Mouse (Mus musculus): ENCODE measurements around the gene 9530077C05Rik. TPM values are rescaled to one million over a fixed set of nuclear protein-coding genes. Genes with fewer than 3 reads are reported as not detected.
A peak's percentile ranks its signal among the peaks of the same experiment; 100 is the strongest.

The 9530077C05Rik gene
- polyA plus RNA-seq, 1 experiment from 2014 or later = 16.5 TPM

DNA sequence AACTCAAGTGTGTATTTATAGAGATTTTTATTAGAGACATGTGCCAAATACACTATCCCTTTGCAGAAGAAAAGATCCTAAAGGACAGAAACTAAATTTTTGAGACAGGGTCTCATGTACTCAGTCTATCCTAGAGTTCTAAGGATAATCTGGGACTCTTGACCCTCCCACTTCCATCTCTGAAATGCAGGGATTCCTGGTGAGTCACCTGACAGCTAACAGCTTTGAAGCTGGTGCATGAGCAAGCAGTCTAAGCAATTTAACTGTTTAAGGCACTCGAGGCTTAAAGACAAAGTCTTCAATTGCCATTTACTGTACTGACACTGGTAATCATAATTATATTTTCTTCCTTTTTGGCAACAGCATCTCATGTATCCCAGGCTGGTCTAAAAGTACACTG lies 11.2 kb downstream of the 9530077C05Rik start:
- ATAC-seq (ENCODE audit: low FRiP score, low read depth) = no peak
- Histone ChIP-seq H3K4me1 (replicated peaks) (0 out of 2 replicates have a peak, but pooled peaks cover 4% of the 10 kb centered on the region), H3K4me2 (no peak overlapping the region), H3K27ac (replicated peaks) (no peak overlapping the region), H3K9ac (no peak overlapping the region), H3K4me3 (no peak overlapping the region), H3K36me3 (no peaks in the 10 kb centered on the region), H3K9me3 (no peaks in the 10 kb centered on the region), H3K27me3 (no peaks in the 10 kb centered on the region)
- WGBS = 59% methylated on average over 1 of the region's 1 CpGs

DNA sequence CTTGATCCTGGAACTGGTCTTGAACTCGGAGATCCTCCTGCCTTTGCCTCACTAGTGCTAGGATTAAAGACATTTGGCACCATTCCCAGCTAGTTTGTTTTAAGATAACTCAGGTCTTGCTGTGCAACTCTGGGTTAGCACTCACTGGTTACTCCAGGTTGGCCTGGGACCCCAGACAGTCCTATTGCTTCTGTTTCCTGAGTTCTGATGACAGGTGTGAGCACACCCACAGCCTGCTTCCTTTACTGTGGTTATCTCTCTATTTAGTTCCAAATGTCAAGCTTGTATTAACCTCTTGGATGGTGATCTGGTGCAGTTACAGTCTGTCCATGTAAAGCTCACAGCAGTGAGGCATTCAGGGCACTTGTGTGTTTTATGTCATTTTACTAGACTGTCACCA lies 12.2 kb downstream of the 9530077C05Rik start:
- ATAC-seq (ENCODE audit: low FRiP score, low read depth) = no peak

DNA sequence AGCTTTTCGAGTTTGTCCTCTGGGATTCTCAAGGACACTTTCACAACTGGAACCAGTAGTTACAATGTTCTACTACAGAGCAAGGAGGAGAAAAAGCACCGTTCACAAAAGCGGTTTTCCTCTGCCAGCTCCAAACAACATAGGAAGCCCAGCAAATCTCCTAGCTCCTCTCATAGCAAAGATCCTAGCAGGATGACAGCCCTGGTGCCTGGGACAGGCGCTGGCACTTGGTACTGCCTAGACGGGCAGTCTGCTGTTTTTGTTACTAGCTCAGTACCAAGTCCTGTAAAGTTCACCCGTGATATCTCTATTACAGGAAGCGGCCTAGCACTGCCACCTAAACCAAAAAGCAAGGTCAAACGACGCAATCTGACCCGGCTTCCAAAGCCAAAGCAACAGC lies 12.9 kb downstream of the 9530077C05Rik start:
- WGBS = 84% methylated on average over 10 of the region's 10 CpGs
- no peak overlapping the region for H3K4me2 ChIP-seq
- H3K27ac ChIP-seq (replicated peaks) = no peak overlapping the region
- H3K9ac ChIP-seq = no peak overlapping the region
- no peaks in the 10 kb centered on the region for H3K27me3 ChIP-seq
- H3K4me1 ChIP-seq (replicated peaks) = no peaks in the 10 kb centered on the region
- ATAC-seq (ENCODE audit: low FRiP score, low read depth) = no peak
- no peaks in the 10 kb centered on the region for H3K9me3 ChIP-seq
- H3K4me3 ChIP-seq = no peak overlapping the region
- H3K36me3 ChIP-seq = no peaks in the 10 kb centered on the region

More for the DNA sequence above, 12.2 kb downstream of the 9530077C05Rik start:
- no peak overlapping the region for H3K27ac ChIP-seq (replicated peaks)
- no peaks in the 10 kb centered on the region for H3K9me3 ChIP-seq
- no peak overlapping the region for H3K4me3 ChIP-seq
- H3K4me2 ChIP-seq = no peak overlapping the region
- WGBS = 77% methylated on average over 1 of the region's 1 CpGs
- H3K4me1 ChIP-seq (replicated peaks) = no peaks in the 10 kb centered on the region
- no peaks in the 10 kb centered on the region for H3K27me3 ChIP-seq
- H3K36me3 ChIP-seq = no peaks in the 10 kb centered on the region
- no peak overlapping the region for H3K9ac ChIP-seq

DNA sequence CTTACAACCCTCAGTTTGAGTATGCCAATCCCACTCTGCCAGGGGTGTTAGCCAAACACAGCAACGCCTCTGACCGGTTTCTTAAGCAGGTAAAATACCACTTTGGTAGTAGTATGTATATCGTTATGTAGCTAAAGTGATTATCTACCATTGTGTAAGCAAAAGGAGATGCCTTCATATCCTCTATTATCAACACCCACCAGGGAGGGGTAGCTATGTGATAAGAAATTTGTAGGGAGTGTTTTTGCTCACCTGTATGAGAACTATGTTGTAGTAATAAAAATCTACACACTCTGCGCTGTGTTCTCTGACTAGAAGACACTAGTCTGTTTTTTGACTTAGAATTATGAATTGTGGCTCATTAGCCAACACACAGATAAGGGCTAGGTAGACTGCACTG lies 13.4 kb downstream of the 9530077C05Rik start:
- Histone ChIP-seq H3K4me2 (no peak overlapping the region), H3K4me3 (no peak overlapping the region), H3K4me1 (replicated peaks) (peaks cover under 1% of the 10 kb centered on the region; the same call in 1 of the 2 replicates), H3K36me3 (no peaks in the 10 kb centered on the region), H3K27me3 (no peaks in the 10 kb centered on the region), H3K9ac (no peak overlapping the region), H3K9me3 (no peaks in the 10 kb centered on the region), H3K27ac (replicated peaks) (no peak overlapping the region)
- ATAC-seq (ENCODE audit: low FRiP score, low read depth) = no peak
- WGBS = 97% methylated on average over 4 of the region's 4 CpGs

DNA sequence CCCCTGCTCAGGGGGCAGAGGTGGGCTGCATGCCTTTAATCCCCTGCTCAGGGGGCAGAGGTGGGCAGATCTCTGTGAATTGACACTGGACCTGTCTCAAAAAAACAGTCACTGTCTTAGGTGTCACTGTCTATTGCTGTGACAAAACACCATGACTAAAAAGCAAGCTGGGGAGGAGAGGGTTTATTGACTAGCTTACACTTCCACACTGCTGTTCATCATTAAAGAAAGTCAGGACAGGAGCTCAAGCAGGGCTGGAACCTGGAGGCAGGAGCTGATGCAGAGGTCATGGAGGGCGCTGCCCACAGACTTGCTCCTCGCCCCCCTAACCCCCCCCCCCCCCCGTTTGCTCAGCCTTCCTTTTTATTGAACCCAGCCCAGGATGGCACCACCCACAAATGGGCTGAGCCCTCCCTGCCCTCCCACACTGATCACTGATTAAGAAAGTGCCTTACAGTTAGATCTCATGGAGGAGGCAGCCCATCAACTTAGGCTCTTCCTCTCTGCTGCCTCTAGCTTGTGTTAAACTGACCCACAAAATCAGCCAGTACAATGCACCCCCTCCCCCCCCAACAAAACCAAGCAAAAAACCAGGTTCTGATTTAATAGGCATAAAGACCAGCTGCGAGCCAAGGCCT lies 16.8 kb downstream of the 9530077C05Rik start:
- H3K27me3 ChIP-seq = no peaks in the 10 kb centered on the region
- H3K36me3 ChIP-seq = no peaks in the 10 kb centered on the region
- H3K27ac ChIP-seq (replicated peaks) = no peak overlapping the region
- 0 out of 2 replicates have a peak, but pooled peaks have one; percentile 59 for ATAC-seq (ENCODE audit: low FRiP score, low read depth)
- H3K4me3 ChIP-seq = no peak overlapping the region
- H3K9ac ChIP-seq = no peak overlapping the region
- WGBS = 37% methylated on average over 4 of the region's 4 CpGs
- H3K4me2 ChIP-seq = no peak overlapping the region
- H3K4me1 ChIP-seq (replicated peaks) = peaks cover 4% of the 10 kb centered on the region
- H3K9me3 ChIP-seq = no peaks in the 10 kb centered on the region

DNA sequence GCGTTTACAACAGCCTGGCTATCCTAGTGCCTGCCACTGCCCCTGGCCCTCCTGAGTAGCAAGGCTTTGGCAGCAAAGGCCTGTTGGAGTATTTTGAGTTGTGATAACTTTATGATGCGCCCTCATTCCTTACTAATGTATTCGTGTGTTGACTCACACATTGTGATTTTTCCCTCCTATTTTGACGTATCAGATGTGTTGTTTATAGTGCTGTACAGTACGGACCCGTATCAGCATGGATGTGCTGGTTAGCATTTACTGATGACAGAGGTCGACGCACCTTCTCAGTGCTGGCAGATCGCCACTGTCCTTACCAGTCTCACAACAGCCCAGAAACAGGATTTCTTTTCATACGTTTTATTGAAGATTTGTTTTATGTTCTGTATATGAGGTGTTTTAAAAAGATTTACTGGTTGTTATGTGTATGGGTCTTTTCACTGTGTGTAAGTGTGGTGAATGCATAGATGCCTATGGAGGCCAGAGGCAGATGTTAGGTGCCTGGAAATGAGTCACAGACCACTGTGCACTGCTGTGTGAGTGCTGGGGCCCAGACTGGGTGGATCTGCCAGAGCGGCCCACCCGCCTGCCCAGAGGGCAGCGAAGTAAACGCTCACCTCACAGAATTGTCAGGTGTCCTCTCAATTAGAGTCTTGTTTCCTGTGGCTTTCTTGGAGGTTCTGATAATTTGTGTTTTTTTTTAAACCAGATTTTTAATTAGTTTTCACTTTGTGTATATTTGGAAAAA lies 17.5 kb downstream of the 9530077C05Rik start:
- 0 out of 2 replicates have a peak, but pooled peaks have one; percentile 3 for ATAC-seq (ENCODE audit: low FRiP score, low read depth)
- H3K9ac ChIP-seq = no peak overlapping the region
- no peak overlapping the region for H3K4me3 ChIP-seq
- peaks cover 4% of the 10 kb centered on the region for H3K4me1 ChIP-seq (replicated peaks)
- H3K27me3 ChIP-seq = no peaks in the 10 kb centered on the region
- no peak overlapping the region for H3K27ac ChIP-seq (replicated peaks)
- WGBS = 83% methylated on average over 14 of the region's 14 CpGs
- H3K36me3 ChIP-seq = no peaks in the 10 kb centered on the region
- H3K4me2 ChIP-seq = no peak overlapping the region
- no peaks in the 10 kb centered on the region for H3K9me3 ChIP-seq

DNA sequence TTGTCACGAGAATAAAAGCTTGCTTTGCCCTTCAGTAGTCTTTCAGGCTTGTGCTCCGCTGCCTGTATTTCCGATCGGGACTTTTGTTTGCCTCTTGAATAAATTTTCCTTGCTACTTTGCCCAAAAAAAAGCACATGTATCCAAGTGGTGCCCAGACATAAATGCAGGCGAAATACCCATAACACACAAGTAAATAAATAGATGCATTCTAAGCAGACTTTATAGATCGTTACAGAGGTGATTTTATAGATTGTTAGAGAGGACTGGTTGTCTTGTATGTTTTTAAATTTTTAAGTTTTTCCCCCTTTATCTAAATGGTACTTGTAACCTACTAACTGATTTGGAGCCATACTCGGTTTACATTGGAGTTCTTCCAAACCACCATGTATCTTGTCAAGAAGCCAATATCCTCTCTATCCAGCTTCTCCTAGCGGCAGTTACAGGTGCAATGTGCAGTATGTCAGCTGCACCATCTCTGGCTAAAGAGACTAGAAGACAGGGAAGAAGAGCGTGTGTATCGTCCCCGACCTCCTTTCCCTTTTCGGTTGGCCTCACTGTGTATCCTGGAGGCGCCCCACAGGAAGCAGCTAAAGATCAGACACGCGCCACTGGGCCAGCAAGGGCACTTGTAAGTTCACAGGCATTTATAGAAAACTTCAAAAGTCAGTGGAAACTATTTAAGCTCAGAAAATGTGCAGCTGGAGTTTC lies 18.4 kb downstream of the 9530077C05Rik start:
- no peak for ATAC-seq (ENCODE audit: low FRiP score, low read depth)

DNA sequence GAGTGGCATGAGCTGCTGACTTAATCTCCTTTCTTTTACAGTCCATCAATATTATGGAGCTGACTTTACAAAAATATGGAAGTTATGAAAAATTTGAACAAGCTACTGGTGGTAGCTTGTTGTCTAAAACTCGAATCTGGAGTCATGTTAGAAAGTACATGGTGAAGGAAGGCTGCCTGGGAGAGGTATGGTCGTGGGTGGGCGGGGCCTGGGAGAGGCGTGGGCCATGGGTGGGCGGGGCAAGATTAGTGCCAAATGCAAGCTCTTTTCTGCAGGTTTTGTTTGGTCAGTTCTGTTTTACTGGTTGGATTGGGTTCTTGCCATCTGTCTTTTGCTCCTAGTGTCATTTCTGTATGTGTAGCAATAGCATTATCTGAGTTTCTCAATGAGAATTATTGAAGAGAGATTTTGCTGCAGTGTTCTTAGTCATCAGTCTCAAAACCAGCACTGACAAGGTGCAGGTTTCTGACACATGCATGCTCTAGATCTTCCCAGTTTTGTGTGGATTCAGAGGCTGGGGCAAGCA lies 19.1 kb downstream of the 9530077C05Rik start:
- no peak overlapping the region for H3K9ac ChIP-seq
- ATAC-seq (ENCODE audit: low FRiP score, low read depth) = no peak
- no peak overlapping the region for H3K4me2 ChIP-seq
- no peaks in the 10 kb centered on the region for H3K27me3 ChIP-seq
- no peak overlapping the region for H3K4me3 ChIP-seq
- no peaks in the 10 kb centered on the region for H3K9me3 ChIP-seq
- 43% methylated on average over 5 of the region's 5 CpGs for WGBS
- peaks cover 4% of the 10 kb centered on the region for H3K4me1 ChIP-seq (replicated peaks)
- H3K27ac ChIP-seq (replicated peaks) = no peak overlapping the region
- peaks cover 5% of the 10 kb centered on the region; the same call in 1 of the 2 replicates for H3K36me3 ChIP-seq

More for the DNA sequence above, 18.4 kb downstream of the 9530077C05Rik start:
- 63% methylated on average over 15 of the region's 15 CpGs for WGBS
- Histone ChIP-seq H3K27me3 (no peaks in the 10 kb centered on the region), H3K9me3 (no peaks in the 10 kb centered on the region), H3K4me1 (replicated peaks) (peaks cover 4% of the 10 kb centered on the region), H3K9ac (no peak overlapping the region), H3K4me3 (no peak overlapping the region), H3K36me3 (no peaks in the 10 kb centered on the region), H3K27ac (replicated peaks) (no peak overlapping the region), H3K4me2 (no peak overlapping the region)

DNA sequence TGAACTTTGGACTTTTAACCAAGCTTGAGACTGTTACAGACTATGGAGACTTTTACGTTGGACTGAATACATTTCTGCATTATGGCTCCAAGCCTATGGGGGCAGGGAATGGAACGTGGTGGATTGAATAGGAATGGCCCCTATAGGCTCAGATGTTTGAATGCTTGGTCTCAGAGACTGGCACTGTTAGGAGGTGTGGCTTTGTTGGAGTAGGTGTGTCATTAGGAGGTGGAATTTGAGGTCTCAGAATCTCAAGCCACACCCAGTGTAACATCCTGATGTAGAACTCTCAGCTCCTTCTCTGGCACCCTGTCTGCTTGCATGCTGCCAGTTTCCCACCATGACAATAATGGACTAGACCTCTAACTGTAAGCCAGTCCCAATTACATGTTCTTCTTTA lies 21.9 kb downstream of the 9530077C05Rik start:
- 74% methylated on average over 2 of the region's 2 CpGs for WGBS

DNA sequence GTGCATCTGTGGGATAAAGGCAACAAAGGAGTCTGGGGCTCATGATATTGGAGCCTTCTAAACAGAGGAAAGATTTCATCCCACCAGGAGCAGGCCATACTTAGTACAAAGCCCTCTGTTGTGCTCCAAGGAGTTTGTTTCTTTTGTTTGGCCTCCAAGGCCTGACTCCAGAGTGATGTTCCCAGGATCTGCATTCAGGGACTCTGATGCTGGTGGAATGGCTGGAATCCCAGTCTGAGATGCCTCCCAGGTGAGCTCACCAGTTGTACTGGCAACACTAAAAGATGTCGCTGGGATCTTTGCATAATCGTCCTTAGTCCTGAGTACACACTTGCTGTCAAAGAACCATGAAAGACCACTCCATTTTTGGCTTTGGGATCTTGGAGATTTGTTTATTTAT lies 22.8 kb downstream of the 9530077C05Rik start:
- peaks cover 4% of the 10 kb centered on the region for H3K4me1 ChIP-seq (replicated peaks)
- peaks cover 13% of the 10 kb centered on the region; the same call in 1 of the 2 replicates for H3K36me3 ChIP-seq
- ATAC-seq (ENCODE audit: low FRiP score, low read depth) = no peak
- 94% methylated on average over 2 of the region's 2 CpGs for WGBS
- no peak overlapping the region for H3K27ac ChIP-seq (replicated peaks)
- no peak overlapping the region for H3K4me3 ChIP-seq
- no peaks in the 10 kb centered on the region for H3K27me3 ChIP-seq
- no peak overlapping the region for H3K9ac ChIP-seq
- H3K4me2 ChIP-seq = no peak overlapping the region
- H3K9me3 ChIP-seq = no peaks in the 10 kb centered on the region

More for the DNA sequence above, 21.9 kb downstream of the 9530077C05Rik start:
- no peak for ATAC-seq (ENCODE audit: low FRiP score, low read depth)
- Histone ChIP-seq H3K4me2 (no peak overlapping the region), H3K4me1 (replicated peaks) (peaks cover 4% of the 10 kb centered on the region), H3K4me3 (no peak overlapping the region), H3K27ac (replicated peaks) (no peak overlapping the region), H3K27me3 (no peaks in the 10 kb centered on the region), H3K9me3 (no peaks in the 10 kb centered on the region), H3K9ac (no peak overlapping the region), H3K36me3 (peaks cover 10% of the 10 kb centered on the region; the same call in 1 of the 2 replicates)

DNA sequence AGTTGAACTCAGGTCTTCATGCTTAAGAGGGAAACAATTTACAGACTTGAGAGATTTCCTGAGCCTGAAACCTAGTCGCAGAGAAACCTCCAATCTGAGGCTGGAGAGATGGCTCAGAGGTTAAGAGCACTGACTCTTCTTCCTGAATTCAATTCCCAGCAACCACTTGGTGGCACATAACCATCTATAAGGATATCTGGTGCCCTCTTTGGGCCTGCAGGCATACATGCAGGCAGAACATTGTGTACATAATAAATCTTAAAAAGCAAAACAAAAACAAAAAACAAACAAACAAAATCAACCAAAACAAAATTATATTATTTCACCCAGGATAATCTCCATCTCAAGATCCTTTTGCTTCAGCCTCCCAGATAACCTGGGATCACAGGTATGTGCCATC lies 27.5 kb downstream of the 9530077C05Rik start:
- H3K36me3 ChIP-seq = peaks cover 25% of the 10 kb centered on the region
- H3K9ac ChIP-seq = no peak overlapping the region
- 87% methylated on average over 1 of the region's 1 CpGs for WGBS
- no peaks in the 10 kb centered on the region for H3K9me3 ChIP-seq
- no peak overlapping the region for H3K4me3 ChIP-seq
- H3K4me1 ChIP-seq (replicated peaks) = no peaks in the 10 kb centered on the region
- H3K27ac ChIP-seq (replicated peaks) = no peak overlapping the region
- ATAC-seq (ENCODE audit: low FRiP score, low read depth) = no peak
- no peaks in the 10 kb centered on the region for H3K27me3 ChIP-seq
- no peak overlapping the region for H3K4me2 ChIP-seq

DNA sequence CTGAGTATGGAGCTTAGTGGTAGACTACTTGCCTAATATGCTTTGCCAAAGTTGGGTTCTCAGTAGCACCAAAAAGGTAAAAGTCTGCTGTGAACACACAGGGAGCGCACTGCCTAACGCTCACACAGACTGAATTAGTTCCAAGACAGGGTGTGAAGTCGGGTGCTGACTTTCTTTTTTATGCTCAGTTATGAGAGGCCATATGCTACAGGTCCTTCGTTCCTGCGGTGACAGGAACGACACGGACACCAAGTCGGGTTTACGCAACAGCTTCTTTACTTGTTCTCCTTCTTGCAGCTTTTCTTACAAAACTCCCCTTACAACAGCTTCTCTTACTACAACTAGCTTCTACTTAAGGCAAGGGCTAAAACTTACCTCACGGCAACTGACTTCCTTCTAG lies 31.8 kb downstream of the 9530077C05Rik start:
- H3K4me1 ChIP-seq (replicated peaks) = no peaks in the 10 kb centered on the region
- H3K4me3 ChIP-seq = no peak overlapping the region
- no peak overlapping the region for H3K9ac ChIP-seq
- H3K27me3 ChIP-seq = no peaks in the 10 kb centered on the region
- no peak overlapping the region for H3K4me2 ChIP-seq
- WGBS = 92% methylated on average over 10 of the region's 10 CpGs
- H3K36me3 ChIP-seq = peaks cover 29% of the 10 kb centered on the region
- no peaks in the 10 kb centered on the region for H3K9me3 ChIP-seq
- no peak for ATAC-seq (ENCODE audit: low FRiP score, low read depth)
- no peak overlapping the region for H3K27ac ChIP-seq (replicated peaks)
